Mouse (Mus musculus): Measurements from ENCODE around the gene Crip2. TPM values are rescaled to one million over a fixed set of nuclear protein-coding genes. Genes with fewer than 3 reads are reported as not detected.

The Crip2 gene
- polyA plus RNA-seq, 1 experiment from 2014 or later: 140 TPM

GRCm38 (mm10) chr12:113124726-113125125 is 15.3 kb upstream of the Crip2 start:
- H3K9ac ChIP-seq (ENCODE audit: low read length): no peak overlapping the region
- no peak overlapping the region for H3K27ac ChIP-seq (ENCODE audit: low read length)
- 80% methylated on average over 6 of the region's 6 CpGs for WGBS
- ATAC-seq (ENCODE audit: insufficient read depth, low FRiP score): 0 out of 2 replicates have a peak, but pooled peaks have one; percentile 37
- H3K4me3 ChIP-seq (replicated peaks; ENCODE audit: low read length): no peak overlapping the region
- H3K36me3 ChIP-seq (ENCODE audit: control insufficient read depth, insufficient read depth, low read length): peaks cover 31% of the 10 kb centered on the region
- no peaks in the 10 kb centered on the region for H3K4me1 ChIP-seq (ENCODE audit: control insufficient read depth, insufficient read depth, low read length)
- no peaks in the 10 kb centered on the region for H3K9me3 ChIP-seq (replicated peaks; ENCODE audit: control insufficient read depth, low read length)
- H3K27me3 ChIP-seq (ENCODE audit: control insufficient read depth, insufficient read depth, low read length): no peaks in the 10 kb centered on the region
- H3K4me2 ChIP-seq (ENCODE audit: low read depth, low read length): no peak overlapping the region

- 96% methylated on average over 8 of the region's 8 CpGs for WGBS
- no peak overlapping the region for H3K4me2 ChIP-seq (ENCODE audit: low read depth, low read length)
- no peak overlapping the region for H3K4me3 ChIP-seq (replicated peaks; ENCODE audit: low read length)
Measured at GRCm38 (mm10) chr12:113130732-113131131, 9.3 kb upstream of the Crip2 start.

GRCm38 (mm10) chr12:113131601-113132000 is 8.4 kb upstream of the Crip2 start:
- Histone ChIP-seq H3K4me1 (ENCODE audit: control insufficient read depth, insufficient read depth, low read length) (peaks cover 10% of the 10 kb centered on the region; the same call in 1 of the 2 replicates), H3K36me3 (ENCODE audit: control insufficient read depth, insufficient read depth, low read length) (peaks cover 63% of the 10 kb centered on the region), H3K4me2 (ENCODE audit: low read depth, low read length) (no peak overlapping the region), H3K27me3 (ENCODE audit: control insufficient read depth, insufficient read depth, low read length) (no peaks in the 10 kb centered on the region), H3K4me3 (replicated peaks; ENCODE audit: low read length) (no peak overlapping the region), H3K9me3 (replicated peaks; ENCODE audit: control insufficient read depth, low read length) (no peaks in the 10 kb centered on the region), H3K9ac (ENCODE audit: low read length) (no peak overlapping the region), H3K27ac (ENCODE audit: low read length) (no peak overlapping the region)
- no peak for ATAC-seq (ENCODE audit: insufficient read depth, low FRiP score)
- WGBS: 99% methylated on average over 14 of the region's 14 CpGs

More at GRCm38 (mm10) chr12:113130732-113131131, 9.3 kb upstream of the Crip2 start:
- Histone ChIP-seq H3K36me3 (ENCODE audit: control insufficient read depth, insufficient read depth, low read length) (peaks cover 60% of the 10 kb centered on the region), H3K4me1 (ENCODE audit: control insufficient read depth, insufficient read depth, low read length) (peaks cover 10% of the 10 kb centered on the region; the same call in 1 of the 2 replicates), H3K27me3 (ENCODE audit: control insufficient read depth, insufficient read depth, low read length) (no peaks in the 10 kb centered on the region), H3K9ac (ENCODE audit: low read length) (no peak overlapping the region), H3K9me3 (replicated peaks; ENCODE audit: control insufficient read depth, low read length) (no peaks in the 10 kb centered on the region), H3K27ac (ENCODE audit: low read length) (no peak overlapping the region)
- no peak for ATAC-seq (ENCODE audit: insufficient read depth, low FRiP score)

- H3K27ac ChIP-seq (ENCODE audit: low read length): no peak overlapping the region
- H3K9me3 ChIP-seq (replicated peaks; ENCODE audit: control insufficient read depth, low read length): no peaks in the 10 kb centered on the region
- H3K9ac ChIP-seq (ENCODE audit: low read length): no peak overlapping the region
- H3K27me3 ChIP-seq (ENCODE audit: control insufficient read depth, insufficient read depth, low read length): no peaks in the 10 kb centered on the region
- peak; percentile 80 for ATAC-seq (ENCODE audit: insufficient read depth, low FRiP score)
- 37% methylated on average over 2 of the region's 2 CpGs for WGBS
- no peak overlapping the region for H3K4me2 ChIP-seq (ENCODE audit: low read depth, low read length)
- no peak overlapping the region for H3K4me3 ChIP-seq (replicated peaks; ENCODE audit: low read length)
- peaks cover 10% of the 10 kb centered on the region; the same call in 1 of the 2 replicates for H3K4me1 ChIP-seq (ENCODE audit: control insufficient read depth, insufficient read depth, low read length)
- peaks cover 62% of the 10 kb centered on the region for H3K36me3 ChIP-seq (ENCODE audit: control insufficient read depth, insufficient read depth, low read length)
Measured at GRCm38 (mm10) chr12:113132567-113132966, 7.5 kb upstream of the Crip2 start.

GRCm38 (mm10) chr12:113133260-113133659 is 6.8 kb upstream of the Crip2 start:
- H3K4me3 ChIP-seq (replicated peaks; ENCODE audit: low read length): no peak overlapping the region
- no peaks in the 10 kb centered on the region for H3K9me3 ChIP-seq (replicated peaks; ENCODE audit: control insufficient read depth, low read length)
- peaks cover 10% of the 10 kb centered on the region; the same call in 1 of the 2 replicates for H3K4me1 ChIP-seq (ENCODE audit: control insufficient read depth, insufficient read depth, low read length)
- no peak for ATAC-seq (ENCODE audit: insufficient read depth, low FRiP score)
- no peak overlapping the region for H3K4me2 ChIP-seq (ENCODE audit: low read depth, low read length)
- no peaks in the 10 kb centered on the region for H3K27me3 ChIP-seq (ENCODE audit: control insufficient read depth, insufficient read depth, low read length)
- 86% methylated on average over 9 of the region's 9 CpGs for whole genome bisulfite sequencing
- no peak overlapping the region for H3K27ac ChIP-seq (ENCODE audit: low read length)
- peaks cover 56% of the 10 kb centered on the region for H3K36me3 ChIP-seq (ENCODE audit: control insufficient read depth, insufficient read depth, low read length)
- no peak overlapping the region for H3K9ac ChIP-seq (ENCODE audit: low read length)

GRCm38 (mm10) chr12:113133861-113134403 is 6.1 kb upstream of the Crip2 start:
- Histone ChIP-seq H3K9me3 (replicated peaks; ENCODE audit: control insufficient read depth, low read length) (no peaks in the 10 kb centered on the region), H3K4me2 (ENCODE audit: low read depth, low read length) (no peak overlapping the region), H3K27ac (ENCODE audit: low read length) (0 out of 2 replicates have a peak overlapping the region, but pooled peaks have one; percentile 2), H3K4me3 (replicated peaks; ENCODE audit: low read length) (no peak overlapping the region), H3K9ac (ENCODE audit: low read length) (no peak overlapping the region), H3K27me3 (ENCODE audit: control insufficient read depth, insufficient read depth, low read length) (no peaks in the 10 kb centered on the region), H3K4me1 (ENCODE audit: control insufficient read depth, insufficient read depth, low read length) (peaks cover 15% of the 10 kb centered on the region; the same call in 1 of the 2 replicates), H3K36me3 (ENCODE audit: control insufficient read depth, insufficient read depth, low read length) (peaks cover 54% of the 10 kb centered on the region)
- 68% methylated on average over 5 of the region's 5 CpGs for WGBS
- ATAC-seq (ENCODE audit: insufficient read depth, low FRiP score): peak; percentile 61; the same call in 1 of the 2 replicates

GRCm38 (mm10) chr12:113134502-113134901 is 5.5 kb upstream of the Crip2 start:
- Histone ChIP-seq H3K9ac (ENCODE audit: low read length) (0 out of 2 replicates have a peak overlapping the region, but pooled peaks have one; percentile 2), H3K36me3 (ENCODE audit: control insufficient read depth, insufficient read depth, low read length) (peaks cover 48% of the 10 kb centered on the region), H3K27me3 (ENCODE audit: control insufficient read depth, insufficient read depth, low read length) (no peaks in the 10 kb centered on the region), H3K4me1 (ENCODE audit: control insufficient read depth, insufficient read depth, low read length) (peaks cover 20% of the 10 kb centered on the region), H3K27ac (ENCODE audit: low read length) (0 out of 2 replicates have a peak overlapping the region, but pooled peaks have one; percentile 2), H3K4me2 (ENCODE audit: low read depth, low read length) (no peak overlapping the region), H3K9me3 (replicated peaks; ENCODE audit: control insufficient read depth, low read length) (no peaks in the 10 kb centered on the region), H3K4me3 (replicated peaks; ENCODE audit: low read length) (no peak overlapping the region)
- WGBS: 89% methylated on average over 4 of the region's 4 CpGs
- no peak for ATAC-seq (ENCODE audit: insufficient read depth, low FRiP score)

- WGBS: 87% methylated on average over 7 of the region's 7 CpGs
- H3K36me3 ChIP-seq (ENCODE audit: control insufficient read depth, insufficient read depth, low read length): peaks cover 41% of the 10 kb centered on the region
- H3K27ac ChIP-seq (ENCODE audit: low read length): no peak overlapping the region
- no peak for ATAC-seq (ENCODE audit: insufficient read depth, low FRiP score)
- no peak overlapping the region for H3K9ac ChIP-seq (ENCODE audit: low read length)
- no peaks in the 10 kb centered on the region for H3K9me3 ChIP-seq (replicated peaks; ENCODE audit: control insufficient read depth, low read length)
- H3K4me1 ChIP-seq (ENCODE audit: control insufficient read depth, insufficient read depth, low read length): peaks cover 25% of the 10 kb centered on the region
- no peak overlapping the region for H3K4me3 ChIP-seq (replicated peaks; ENCODE audit: low read length)
- H3K27me3 ChIP-seq (ENCODE audit: control insufficient read depth, insufficient read depth, low read length): no peaks in the 10 kb centered on the region
- H3K4me2 ChIP-seq (ENCODE audit: low read depth, low read length): no peak overlapping the region
Measured at GRCm38 (mm10) chr12:113135401-113135800, 4.6 kb upstream of the Crip2 start.

- no peak for ATAC-seq (ENCODE audit: insufficient read depth, low FRiP score)
- WGBS: 79% methylated on average over 17 of the region's 17 CpGs
- Histone ChIP-seq H3K36me3 (ENCODE audit: control insufficient read depth, insufficient read depth, low read length) (peaks cover 32% of the 10 kb centered on the region), H3K4me1 (ENCODE audit: control insufficient read depth, insufficient read depth, low read length) (peaks cover 25% of the 10 kb centered on the region), H3K27ac (ENCODE audit: low read length) (no peak overlapping the region), H3K27me3 (ENCODE audit: control insufficient read depth, insufficient read depth, low read length) (no peaks in the 10 kb centered on the region), H3K4me2 (ENCODE audit: low read depth, low read length) (no peak overlapping the region), H3K4me3 (replicated peaks; ENCODE audit: low read length) (no peak overlapping the region), H3K9ac (ENCODE audit: low read length) (no peak overlapping the region), H3K9me3 (replicated peaks; ENCODE audit: control insufficient read depth, low read length) (no peaks in the 10 kb centered on the region)
Measured at GRCm38 (mm10) chr12:113136492-113137020, 3.5 kb upstream of the Crip2 start.
